Mouse (Mus musculus) colon, adult 2 months (tissue): ENCODE data around the gene Mrps15. TPM values are rescaled to one million over a fixed set of nuclear protein-coding genes. Genes with fewer than 3 reads are reported as not detected.

ENCODE experiments used
- polyA plus RNA-seq: library from polyadenylated mRNA; depleted of rRNA; stranded (reverse); fragments of >200 nt; gene quantifications from 2 replicates; pipeline ENCODE4 v1.2.3, GENCODE M21; 2012; rRNA removed

The Mrps15 gene
- 78.9 and 79.6 TPM in 2 replicates for polyA plus RNA-seq

DNA sequence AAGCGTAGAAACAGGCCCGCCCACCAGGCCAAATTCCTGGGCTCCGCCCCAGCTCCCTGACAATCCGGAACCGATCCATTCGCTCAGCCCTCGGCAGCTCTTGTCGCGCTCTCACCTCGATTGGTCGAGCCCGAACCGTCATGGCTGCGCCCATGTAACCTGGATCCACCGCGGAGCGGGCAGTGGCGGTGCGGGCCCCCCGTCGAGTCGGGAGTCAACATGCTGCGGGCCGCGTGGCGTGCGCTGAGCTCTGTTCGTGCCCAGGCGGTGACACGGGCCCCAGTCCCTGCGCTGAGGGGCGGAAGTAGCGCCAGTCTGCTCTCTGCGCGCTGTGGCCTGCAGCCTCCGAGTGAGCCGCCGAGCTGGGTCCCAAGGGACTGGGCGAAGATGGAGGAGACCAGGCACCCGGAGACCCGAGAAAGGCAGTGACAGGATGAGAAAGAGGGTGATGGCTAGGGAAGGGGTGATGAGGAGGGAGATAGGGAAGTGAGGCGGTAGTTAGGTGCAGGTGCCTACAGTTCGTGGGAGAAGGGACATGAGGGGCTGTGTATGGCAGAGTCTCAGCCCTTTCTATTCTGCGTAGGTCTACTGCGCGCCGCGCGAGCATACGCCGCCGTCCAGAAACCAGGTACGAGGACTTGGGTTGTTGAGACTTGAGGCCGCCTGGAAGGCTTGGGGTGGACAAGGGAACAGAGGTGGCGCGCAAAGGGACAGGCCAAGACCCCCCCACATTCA is at the start of gene Mrps15:
Gene Mrps15, plus strand, starts transcription at position 75 of the 735 bp plus-strand sequence.

DNA sequence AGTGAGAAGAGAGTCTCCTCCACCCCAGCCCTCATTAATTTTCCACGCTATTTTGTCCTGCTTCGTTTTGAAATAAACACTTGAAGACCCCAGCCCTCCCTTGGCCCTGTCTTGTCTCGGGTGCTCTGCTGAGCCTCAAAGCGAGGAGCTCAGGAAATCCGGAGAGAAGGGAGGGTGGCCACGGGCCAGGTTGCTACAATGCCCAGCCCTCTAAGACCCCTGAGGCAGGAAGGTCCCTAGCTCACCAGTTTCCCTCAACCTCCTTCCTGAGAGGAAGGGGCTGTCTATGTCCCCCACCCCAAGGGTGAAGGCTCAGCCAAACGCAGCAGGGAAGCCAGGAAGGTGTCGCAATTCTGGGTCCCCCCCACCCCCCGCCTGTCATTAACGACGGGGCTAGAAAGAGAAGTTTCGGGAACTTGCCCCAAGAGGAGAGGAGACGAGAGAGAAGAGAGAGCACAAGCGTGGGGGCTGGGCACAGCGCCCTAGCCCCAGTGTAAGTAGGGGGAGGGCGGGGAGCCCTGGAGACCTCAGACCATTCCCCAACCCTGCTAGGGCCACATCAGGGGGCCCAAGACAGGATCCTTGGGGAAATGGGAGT is 22.3 kb upstream of the Mrps15 start, which contains the start of gene Csf3r:
Gene Csf3r, plus strand, starts transcription at position 248 of the 598 bp plus-strand sequence.

GRCm38 (mm10) chr4:126058134-126058996 is 11.6 kb downstream of the Mrps15 start, which contains the start of gene Oscp1:
Gene Oscp1 (plus strand): TSS chr4:126058565.

DNA sequence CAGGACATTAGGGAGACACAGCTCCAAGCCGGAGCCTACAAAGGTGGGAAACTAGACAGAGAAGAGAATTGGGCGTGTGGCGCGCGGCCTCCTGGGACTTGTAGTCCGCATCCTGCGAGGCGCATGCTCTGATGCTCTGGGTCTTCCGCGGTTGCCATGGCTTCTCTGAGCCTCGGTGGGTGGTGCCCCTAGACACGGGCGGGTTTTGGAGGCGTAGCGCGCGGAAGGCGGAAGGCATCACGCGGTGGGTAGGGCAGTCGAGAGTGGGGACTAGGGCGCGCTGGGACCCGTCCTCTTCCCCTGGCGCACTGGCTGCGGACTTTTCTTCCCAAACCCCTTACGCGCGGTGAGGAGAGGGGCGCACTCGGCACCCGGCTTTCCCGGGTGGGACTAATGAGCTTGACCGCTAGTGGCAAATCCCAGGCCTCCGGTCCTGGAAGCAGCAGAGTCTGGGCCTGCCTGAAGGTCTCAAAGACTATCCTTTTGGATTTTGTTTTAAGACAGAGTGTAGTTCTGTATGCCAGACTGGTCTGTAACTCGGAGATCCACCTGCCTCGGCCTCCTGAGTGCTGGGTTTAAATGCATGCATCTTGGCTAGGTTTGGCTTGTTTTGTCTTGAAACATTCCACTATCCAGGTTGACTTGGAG is 49.9 kb downstream of the Mrps15 start, which contains the start of gene Lsm10:
Gene Lsm10, plus strand, starts transcription at position 160 of the 648 bp plus-strand sequence.

GRCm38 (mm10) chr4:126103590-126104068 is 56.9 kb downstream of the Mrps15 start, which contains the start of gene Stk40:
Gene Stk40 (plus strand): TSS chr4:126103957.

Other genes starting within 250 kb of the Mrps15 start
- gene Csf3r, start 22.4 kb upstream of the Mrps15 start, polyA plus RNA-seq = 1.7 TPM in 2 replicates
- gene Oscp1, start 11.6 kb downstream of the Mrps15 start, polyA plus RNA-seq = 1.3 and 1.9 TPM in 2 replicates
- gene Lsm10, start 49.7 kb downstream of the Mrps15 start, polyA plus RNA-seq = 21.2 and 25.2 TPM in 2 replicates
- 36.5 and 38.8 TPM in 2 replicates for gene Stk40, start 57.0 kb downstream of the Mrps15 start, polyA plus RNA-seq
- gene Eva1b, start 100.8 kb downstream of the Mrps15 start, polyA plus RNA-seq = 78.9 and 83.2 TPM in 2 replicates
- 19.7 and 25.5 TPM in 2 replicates for gene Sh3d21, start 116.6 kb downstream of the Mrps15 start, polyA plus RNA-seq
- gene Thrap3, start 155.8 kb downstream of the Mrps15 start, polyA plus RNA-seq = 31.9 and 36.5 TPM in 2 replicates
- 62.3 and 63.5 TPM in 2 replicates for gene Map7d1, start 209.4 kb downstream of the Mrps15 start, polyA plus RNA-seq
- 30.9 and 35.9 TPM in 2 replicates for gene Trappc3, start 215.4 kb downstream of the Mrps15 start, polyA plus RNA-seq
- 2.5 and 2.7 TPM in 2 replicates for gene Col8a2, start 239.9 kb downstream of the Mrps15 start, polyA plus RNA-seq